Mouse (Mus musculus): ENCODE results near the gene Prss8. TPM values are rescaled to one million over a fixed set of nuclear protein-coding genes. Genes with fewer than 3 reads are reported as not detected.
"Not testable (repeated sequence)": the region's sequence is repeated elsewhere in the genome, so short reads cannot be mapped to it uniquely, and the experiment has no call there.

Prss8 gene
- polyA plus RNA-seq, 1 experiment from 2014 or later, result 59.5 TPM

DNA sequence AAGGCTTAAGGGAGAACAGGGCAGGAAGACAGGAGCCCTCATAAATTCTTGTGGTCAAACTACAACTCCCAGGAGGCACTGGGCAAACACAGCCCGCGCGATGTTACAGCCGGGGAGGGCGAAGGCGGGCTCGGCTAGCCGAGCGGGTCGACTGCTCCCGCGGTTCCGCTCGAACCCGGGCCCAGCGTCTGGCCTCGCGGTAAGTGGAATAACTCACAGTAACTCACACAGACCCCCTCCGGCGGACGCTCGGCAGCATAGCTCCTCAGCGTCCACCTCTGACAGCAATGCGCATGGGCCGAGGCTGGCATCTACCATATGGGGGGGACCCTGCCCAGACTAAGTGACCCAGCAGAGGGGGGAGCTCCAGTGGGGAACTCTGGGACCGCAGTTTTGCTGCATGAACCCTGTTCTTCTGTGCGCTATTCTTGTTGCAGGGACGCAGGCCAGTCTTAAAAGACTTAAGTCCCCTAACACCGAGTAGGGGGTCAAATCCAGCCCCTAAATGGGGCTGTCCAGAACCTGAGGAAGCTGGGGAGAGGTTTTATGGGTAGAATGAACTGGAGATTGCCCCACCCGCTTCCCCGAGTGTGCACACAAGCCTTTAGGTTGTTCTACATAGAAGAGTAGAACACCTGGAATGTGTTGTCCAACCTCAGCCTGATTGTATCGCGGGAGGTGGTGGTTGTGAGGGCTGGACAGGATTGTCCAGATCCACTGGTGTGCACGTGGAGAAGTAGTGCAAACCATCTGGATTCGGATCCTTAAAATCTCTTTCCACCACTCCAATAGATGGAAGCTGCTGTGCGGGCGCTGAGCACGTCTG lies 25.7 kb downstream of the Prss8 start, which contains the start of gene Bckdk:
Bckdk (plus strand) TSS at position 112 of the 826 bp plus-strand sequence.
- 0 out of 2 replicates have a peak, but pooled peaks cover 4% of the 10 kb centered on the region for H3K27me3 ChIP-seq
- H3K36me3 ChIP-seq, result peaks cover 43% of the 10 kb centered on the region
- H3K4me2 ChIP-seq, result peak within 1 kb of the TSS; percentile 73
- peak within 1 kb of the TSS; percentile 87 for H3K4me3 ChIP-seq (replicated peaks)
- WGBS, result 6% methylated on average over 38 of the region's 38 CpGs
- peak within 1 kb of the TSS; percentile 85 for H3K9ac ChIP-seq
- H3K27ac ChIP-seq, result peak within 1 kb of the TSS; percentile 92
- ATAC-seq (replicated peaks; ENCODE audit: low FRiP score), result peak; percentile 93
- H3K4me1 ChIP-seq, result peaks cover 18% of the 10 kb centered on the region
- no peaks in the 10 kb centered on the region for H3K9me3 ChIP-seq (replicated peaks)

DNA sequence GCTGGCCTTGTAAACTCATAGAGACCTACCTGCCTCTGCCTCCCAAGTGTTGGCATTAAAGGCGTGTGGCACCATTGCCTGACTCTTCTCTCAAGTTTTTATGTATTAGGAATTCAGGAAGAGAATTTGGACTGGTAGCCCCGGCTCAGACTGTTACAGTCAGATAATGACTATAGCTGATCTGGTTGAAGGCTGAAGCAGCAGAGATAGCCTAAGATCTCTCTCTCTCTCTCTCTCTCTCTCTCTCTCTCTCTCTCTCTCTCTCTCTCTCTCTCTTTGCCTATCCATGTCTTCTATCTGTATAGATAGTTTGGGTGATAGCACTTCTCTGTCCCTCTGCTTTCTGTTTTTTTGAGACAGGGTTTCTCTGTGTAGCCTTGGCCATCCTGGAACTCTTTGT lies 28.1 kb downstream of the Prss8 start:
- ATAC-seq (replicated peaks; ENCODE audit: low FRiP score), result no peak

DNA sequence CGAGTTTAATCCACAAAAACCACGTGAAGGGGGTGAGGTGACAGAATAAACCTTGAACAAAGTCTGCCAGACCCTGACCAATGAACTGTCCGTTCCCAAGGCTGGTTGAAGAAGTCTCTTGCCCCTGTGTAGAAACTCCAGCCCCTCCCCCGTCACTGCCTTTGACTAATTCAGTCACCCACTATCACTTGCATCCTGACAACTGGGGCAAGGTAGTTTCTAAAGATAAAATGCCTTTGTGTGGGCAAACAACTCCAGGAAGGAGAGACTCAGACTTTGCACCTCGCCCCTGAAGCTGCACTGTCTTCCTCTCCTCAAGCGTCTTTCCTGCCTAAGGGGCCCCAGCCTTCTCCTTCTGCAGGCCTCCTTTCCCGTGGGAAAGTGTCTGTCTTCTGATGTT lies 29.9 kb downstream of the Prss8 start:
- H3K4me3 ChIP-seq (replicated peaks), result no peak overlapping the region
- ATAC-seq (replicated peaks; ENCODE audit: low FRiP score), result no peak
- no peak overlapping the region for H3K9ac ChIP-seq
- 35% methylated on average over 7 of the region's 7 CpGs for WGBS
- no peak overlapping the region for H3K4me2 ChIP-seq
- H3K27me3 ChIP-seq, result 0 out of 2 replicates have a peak, but pooled peaks cover 4% of the 10 kb centered on the region
- H3K4me1 ChIP-seq, result peaks cover 8% of the 10 kb centered on the region
- peak overlapping the region; percentile 4; the same call in 1 of the 2 replicates for H3K27ac ChIP-seq
- peaks cover 1% of the 10 kb centered on the region; the same call in 1 of the 2 replicates for H3K36me3 ChIP-seq
- H3K9me3 ChIP-seq (replicated peaks), result no peaks in the 10 kb centered on the region

More for the DNA sequence above, 28.1 kb downstream of the Prss8 start:
- no peaks in the 10 kb centered on the region for H3K9me3 ChIP-seq (replicated peaks)
- 82% methylated on average over 2 of the region's 2 CpGs for WGBS
- H3K4me1 ChIP-seq, result peaks cover 18% of the 10 kb centered on the region
- 0 out of 2 replicates have a peak, but pooled peaks cover 4% of the 10 kb centered on the region for H3K27me3 ChIP-seq
- H3K9ac ChIP-seq, result no peak overlapping the region
- no peak overlapping the region for H3K4me3 ChIP-seq (replicated peaks)
- H3K4me2 ChIP-seq, result no peak overlapping the region
- H3K36me3 ChIP-seq, result peaks cover 19% of the 10 kb centered on the region
- no peak overlapping the region for H3K27ac ChIP-seq

DNA sequence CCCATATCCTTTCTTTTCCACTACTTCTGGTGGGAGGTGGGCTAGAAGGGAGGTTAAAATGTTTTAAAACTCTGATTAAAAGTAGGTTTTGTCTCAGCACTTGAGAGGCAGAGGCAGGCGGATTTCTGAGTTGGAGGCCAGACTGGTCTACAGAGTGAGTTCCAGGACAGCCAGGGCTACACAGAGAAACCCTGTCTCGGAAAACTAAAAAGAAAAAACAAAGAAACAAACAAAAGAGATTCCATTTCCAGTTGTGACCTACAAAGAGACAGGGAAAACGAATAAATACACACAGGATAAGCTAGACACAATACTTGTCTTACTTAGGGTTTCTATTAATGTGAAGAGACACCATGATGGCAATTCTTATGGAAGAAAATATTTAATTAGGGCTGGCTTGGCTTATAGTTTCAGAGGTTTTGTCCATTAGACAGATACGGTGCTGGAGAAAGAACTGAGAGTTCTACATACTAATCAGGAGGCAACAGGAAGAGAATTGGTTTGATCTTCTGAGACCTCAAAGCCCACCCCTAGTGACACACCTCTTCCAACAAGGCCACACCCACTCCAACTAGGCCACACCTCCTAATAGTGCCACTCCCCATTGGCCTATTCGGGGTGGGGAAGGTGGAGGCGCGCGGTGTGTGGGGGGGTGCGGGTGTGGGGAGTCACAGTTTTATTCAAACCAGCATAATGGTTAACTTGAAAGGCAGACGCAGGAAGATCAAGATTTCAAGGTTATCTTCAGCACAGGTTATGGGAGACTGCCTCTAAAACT lies 31.5 kb downstream of the Prss8 start:
- H3K4me1 ChIP-seq, result peaks cover 10% of the 10 kb centered on the region
- H3K27me3 ChIP-seq, result 0 out of 2 replicates have a peak, but pooled peaks cover 4% of the 10 kb centered on the region
- H3K9me3 ChIP-seq (replicated peaks), result no peaks in the 10 kb centered on the region
- no peak for ATAC-seq (replicated peaks; ENCODE audit: low FRiP score)
- H3K4me2 ChIP-seq, result no peak overlapping the region
- no peak overlapping the region for H3K9ac ChIP-seq
- WGBS, result 37% methylated on average over 10 of the region's 10 CpGs
- peaks cover 5% of the 10 kb centered on the region; the same call in 1 of the 2 replicates for H3K36me3 ChIP-seq
- no peak overlapping the region for H3K27ac ChIP-seq
- H3K4me3 ChIP-seq (replicated peaks), result no peak overlapping the region

DNA sequence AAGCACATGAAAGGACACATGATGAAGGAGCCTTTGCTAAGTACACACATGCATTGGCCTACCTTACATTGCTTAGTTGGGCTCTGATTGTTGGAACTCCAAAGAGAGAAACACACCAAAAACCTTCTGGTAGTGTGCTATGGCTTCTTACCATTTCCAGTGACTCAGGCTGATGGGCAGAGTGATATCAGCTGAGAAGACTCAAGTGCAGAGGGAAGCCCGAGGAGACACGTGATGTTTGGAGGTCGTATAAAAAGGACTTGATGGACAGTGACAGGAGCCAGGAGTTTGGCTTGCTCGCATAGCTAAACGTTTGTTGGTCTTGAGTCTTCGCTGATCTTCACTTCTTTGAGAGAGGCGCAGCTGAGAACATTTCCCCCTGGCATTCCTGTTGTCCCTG lies 32.4 kb downstream of the Prss8 start:
- Histone ChIP-seq H3K9me3 (replicated peaks) (no peaks in the 10 kb centered on the region), H3K9ac (no peak overlapping the region), H3K4me3 (replicated peaks) (no peak overlapping the region), H3K4me1 (peaks cover 10% of the 10 kb centered on the region), H3K27me3 (0 out of 2 replicates have a peak, but pooled peaks cover 4% of the 10 kb centered on the region), H3K4me2 (no peak overlapping the region), H3K27ac (no peak overlapping the region), H3K36me3 (peaks cover 11% of the 10 kb centered on the region)
- ATAC-seq (replicated peaks; ENCODE audit: low FRiP score), result no peak
- WGBS, result 87% methylated on average over 7 of the region's 7 CpGs

DNA sequence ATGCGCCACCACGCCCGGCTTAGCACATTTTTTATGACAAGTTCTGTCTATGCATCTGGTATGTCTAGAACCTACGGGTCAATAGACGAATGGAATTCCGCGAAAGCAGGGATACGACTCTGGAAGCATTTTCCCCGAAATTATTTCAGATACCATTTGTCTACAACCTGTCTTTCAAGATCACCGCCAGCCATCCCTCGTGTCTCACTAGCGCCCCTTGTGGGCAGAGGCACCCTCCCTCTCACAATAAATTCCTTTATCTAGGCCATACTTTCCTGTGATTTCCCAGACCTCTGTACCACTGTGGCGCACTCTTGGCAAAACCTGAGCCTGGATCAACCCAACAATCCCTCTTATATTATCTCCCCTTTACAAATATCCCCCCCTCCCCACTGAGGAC lies 33.5 kb downstream of the Prss8 start:
- 65% methylated on average over 13 of the region's 13 CpGs for WGBS
- Histone ChIP-seq H3K9ac (no peak overlapping the region), H3K27ac (no peak overlapping the region), H3K9me3 (replicated peaks) (no peaks in the 10 kb centered on the region), H3K4me2 (no peak overlapping the region), H3K27me3 (0 out of 2 replicates have a peak, but pooled peaks cover 4% of the 10 kb centered on the region), H3K4me1 (peaks cover 10% of the 10 kb centered on the region), H3K4me3 (replicated peaks) (no peak overlapping the region), H3K36me3 (peaks cover 23% of the 10 kb centered on the region)
- no peak for ATAC-seq (replicated peaks; ENCODE audit: low FRiP score)

DNA sequence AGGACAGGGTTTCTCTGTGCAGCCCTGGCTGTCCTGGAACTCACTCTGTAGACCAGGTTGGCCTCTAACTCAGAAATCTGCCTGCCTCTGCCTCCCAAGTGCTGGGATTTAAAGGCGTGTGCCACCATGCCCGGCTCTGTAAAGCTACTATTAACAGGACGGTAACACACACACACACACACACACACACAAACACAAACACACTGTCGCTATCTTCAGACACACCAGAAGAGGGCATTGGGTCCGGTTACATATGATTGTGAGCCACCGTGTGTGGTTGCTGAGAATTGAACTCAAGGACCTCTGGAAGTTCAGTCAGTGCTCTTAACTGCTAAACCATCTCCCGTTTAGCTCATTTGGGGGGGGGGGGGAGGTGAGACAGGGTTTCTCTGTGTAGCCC lies 34.0 kb downstream of the Prss8 start:
- not testable (repeated sequence) for H3K27me3 ChIP-seq; H3K27ac ChIP-seq; ATAC-seq (replicated peaks; ENCODE audit: low FRiP score); H3K9ac ChIP-seq; H3K9me3 ChIP-seq (replicated peaks)
- WGBS, result 68% methylated on average over 7 of the region's 7 CpGs
- Histone ChIP-seq H3K4me3 (replicated peaks) (peak overlapping the region; percentile 69), H3K4me2 (peak overlapping the region; percentile 72), H3K36me3 (peaks cover 23% of the 10 kb centered on the region), H3K4me1 (peaks cover 10% of the 10 kb centered on the region)

DNA sequence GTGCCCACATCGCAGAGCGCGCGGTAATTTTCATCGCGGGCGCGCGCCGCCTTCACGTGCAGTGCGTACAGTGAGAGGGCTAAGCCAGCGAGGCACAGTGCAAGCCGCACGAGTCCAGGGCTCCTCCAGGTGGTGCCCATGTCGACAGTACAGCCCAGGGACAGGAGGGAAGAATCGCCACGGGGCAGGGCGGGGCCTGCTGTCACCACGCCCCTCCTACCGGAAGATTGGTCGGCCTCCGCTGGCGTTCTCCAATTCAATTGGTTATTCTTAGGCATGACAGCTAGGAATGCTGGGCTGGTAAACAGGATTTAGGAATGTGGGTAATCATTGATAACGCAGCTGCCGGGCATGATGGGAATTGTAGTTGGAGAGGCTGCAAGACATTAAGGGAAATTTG lies 34.5 kb downstream of the Prss8 start, which contains the start of the genes Gm21974 and Vkorc1:
Gm21974 (minus strand) TSS at position 13 of the 400 bp plus-strand sequence.
Vkorc1 (minus strand) TSS at position 176 of the 400 bp plus-strand sequence.
- peak within 1 kb of the TSS; percentile 72 for H3K4me2 ChIP-seq
- H3K4me1 ChIP-seq, result peaks cover 10% of the 10 kb centered on the region
- ATAC-seq (replicated peaks; ENCODE audit: low FRiP score), result peak; percentile 98
- peaks cover 23% of the 10 kb centered on the region for H3K36me3 ChIP-seq
- 0 out of 2 replicates have a peak, but pooled peaks cover 4% of the 10 kb centered on the region for H3K27me3 ChIP-seq
- peak within 1 kb of the TSS; percentile 84 for H3K27ac ChIP-seq
- no peaks in the 10 kb centered on the region for H3K9me3 ChIP-seq (replicated peaks)
- H3K9ac ChIP-seq, result peak within 1 kb of the TSS; percentile 59
- WGBS, result under 1% methylated on average over 26 of the region's 26 CpGs
- H3K4me3 ChIP-seq (replicated peaks), result peak within 1 kb of the TSS; percentile 69

DNA sequence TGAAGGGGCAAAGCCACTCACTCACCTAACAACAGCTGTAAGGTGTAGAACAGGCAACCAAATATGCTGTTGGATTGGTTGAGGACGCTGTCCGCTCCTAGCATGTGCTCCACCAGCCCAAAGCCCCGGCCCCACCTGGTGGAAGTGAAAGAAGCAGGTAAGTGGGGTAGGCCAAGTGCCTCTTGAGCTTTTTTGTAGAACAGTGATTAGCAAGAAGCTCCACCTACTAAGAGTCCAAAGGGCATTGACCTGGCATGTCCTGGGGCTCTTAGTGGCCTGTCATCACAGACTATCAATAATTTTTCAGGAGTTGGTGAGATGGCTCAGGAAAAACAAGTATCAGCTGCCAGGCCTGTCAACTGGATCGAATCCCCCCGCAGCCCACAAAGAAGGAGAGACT lies 35.4 kb downstream of the Prss8 start:
- H3K9me3 ChIP-seq (replicated peaks), result no peaks in the 10 kb centered on the region
- H3K9ac ChIP-seq, result peak overlapping the region; percentile 59
- 62% methylated on average over 5 of the region's 5 CpGs for WGBS
- peak overlapping the region; percentile 69 for H3K4me3 ChIP-seq (replicated peaks)
- H3K27ac ChIP-seq, result peak overlapping the region; percentile 84; the same call in 1 of the 2 replicates
- peak overlapping the region; percentile 72 for H3K4me2 ChIP-seq
- peaks cover 10% of the 10 kb centered on the region for H3K4me1 ChIP-seq
- 0 out of 2 replicates have a peak, but pooled peaks cover 3% of the 10 kb centered on the region for H3K27me3 ChIP-seq
- peaks cover 24% of the 10 kb centered on the region for H3K36me3 ChIP-seq
- no peak for ATAC-seq (replicated peaks; ENCODE audit: low FRiP score)

DNA sequence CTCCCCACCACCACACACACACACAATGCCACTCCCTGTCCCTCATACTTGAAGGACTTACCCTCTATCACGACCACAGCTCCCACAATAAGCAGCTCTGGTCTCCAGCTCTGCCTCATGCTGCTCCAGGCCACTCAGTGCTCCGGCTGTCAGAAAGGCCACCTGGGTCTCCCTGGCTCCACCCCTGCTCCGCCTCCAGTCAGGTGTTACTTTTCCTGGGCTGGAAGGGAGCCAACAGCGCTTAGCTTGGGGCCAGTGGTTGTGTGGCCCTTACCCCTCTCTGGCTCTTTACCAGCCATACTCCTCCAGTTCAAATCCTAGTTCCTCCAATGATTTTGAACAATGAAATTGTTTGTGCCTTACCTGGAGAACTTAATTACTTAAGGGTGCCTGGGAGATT lies 39.1 kb downstream of the Prss8 start, which contains the start of gene Prss53:
Prss53 (minus strand) TSS at position 173 of the 400 bp plus-strand sequence.
- H3K36me3 ChIP-seq, result peaks cover 61% of the 10 kb centered on the region
- H3K4me3 ChIP-seq (replicated peaks), result no peak within 1 kb of the TSS
- peaks cover 10% of the 10 kb centered on the region for H3K4me1 ChIP-seq
- no peak for ATAC-seq (replicated peaks; ENCODE audit: low FRiP score)
- H3K9me3 ChIP-seq (replicated peaks), result no peaks in the 10 kb centered on the region
- no peak within 1 kb of the TSS for H3K27ac ChIP-seq
- H3K4me2 ChIP-seq, result no peak within 1 kb of the TSS
- H3K9ac ChIP-seq, result 0 out of 2 replicates have a peak within 1 kb of the TSS, but pooled peaks have one; percentile 29
- H3K27me3 ChIP-seq, result no peaks in the 10 kb centered on the region
- WGBS, result 32% methylated on average over 4 of the region's 4 CpGs

DNA sequence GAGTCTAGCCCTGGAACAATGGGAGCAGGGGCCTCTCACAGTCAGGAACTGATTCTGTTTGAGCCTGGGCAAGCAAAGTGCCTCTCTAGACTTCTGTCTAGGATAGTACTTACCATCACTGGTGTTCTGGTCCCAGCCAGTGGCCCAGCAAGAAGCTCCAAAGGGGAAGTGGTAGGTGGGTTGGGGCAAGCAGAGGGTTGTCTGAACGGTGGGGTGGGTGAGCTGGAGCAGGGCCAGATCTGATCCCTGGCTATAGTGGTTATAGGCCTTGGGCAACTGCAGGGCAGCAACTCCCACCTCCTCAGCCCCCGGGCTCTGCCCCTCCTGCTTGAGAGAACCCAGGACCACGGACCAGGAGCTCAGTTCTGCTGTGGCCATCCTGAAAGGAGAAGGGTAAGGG lies 41.1 kb downstream of the Prss8 start:
- no peak overlapping the region for H3K4me3 ChIP-seq (replicated peaks)
- H3K27ac ChIP-seq, result no peak overlapping the region
- no peaks in the 10 kb centered on the region for H3K9me3 ChIP-seq (replicated peaks)
- no peak for ATAC-seq (replicated peaks; ENCODE audit: low FRiP score)
- 54% methylated on average over 3 of the region's 3 CpGs for WGBS
- no peaks in the 10 kb centered on the region for H3K27me3 ChIP-seq
- peaks cover 81% of the 10 kb centered on the region for H3K36me3 ChIP-seq
- H3K9ac ChIP-seq, result no peak overlapping the region
- peaks cover 10% of the 10 kb centered on the region for H3K4me1 ChIP-seq
- no peak overlapping the region for H3K4me2 ChIP-seq
